Mouse (Mus musculus): ENCODE measurements at regions not wholly inside any gene's neighbourhood (a gene's known extent, or its start where the extent isn't known, plus 50 kb on each side); places are given as distances from the start of the nearest gene placed in this dataset.
A peak's percentile ranks its signal among the peaks of the same experiment; 100 is the strongest.

GRCm38 (mm10) chr4:12571881-12572280 is 400.1 kb upstream of the Fam92a start:
- DNase-seq (ENCODE audit: low read depth, low spot score) = peak; percentile 13

GRCm38 (mm10) chr4:12570689-12571088 is 398.9 kb upstream of the Fam92a start:
- Histone ChIP-seq H3K4me3 (ENCODE audit: insufficient read depth in 1 of 2, low read depth in 1 of 2, low read length in 2 of 2, poor library complexity in 1 of 2, severe bottlenecking in 1 of 2) (no peak overlapping the region), H3K4me1 (ENCODE audit: control insufficient read depth in 2 of 2, insufficient read depth in 2 of 2, low read length in 2 of 2, poor library complexity in 1 of 2) (no peaks in the 10 kb centered on the region), H3K9me3 (ENCODE audit: control insufficient read depth, insufficient read depth, low read depth, low read length) (no peaks in the 10 kb centered on the region), H3K27ac (ENCODE audit: insufficient read depth, low read depth, low read length, poor library complexity, severe bottlenecking) (no peak overlapping the region), H3K36me3 (ENCODE audit: control insufficient read depth, insufficient read depth, low read length, poor library complexity, severe bottlenecking) (no peaks in the 10 kb centered on the region), H3K9ac (ENCODE audit: insufficient read depth, low read depth, low read length, poor library complexity, severe bottlenecking) (no peak overlapping the region)
- TF ChIP-seq MAFK (IDR thresholded peaks at IDR 0.05; ENCODE audit: insufficient read depth, low read depth, low read length) = no peak
- no peak for TF ChIP-seq CHD2 (IDR thresholded peaks at IDR 0.05; ENCODE audit: low read depth, low read length)
- TF ChIP-seq ZNF384 (IDR thresholded peaks at IDR 0.05; ENCODE audit: low read depth, low read length) = no peak
- TF ChIP-seq HCFC1 (IDR thresholded peaks at IDR 0.05; ENCODE audit: borderline replicate concordance, insufficient read depth, low read length) = no peak
- TF ChIP-seq ZC3H11A (IDR thresholded peaks at IDR 0.05; ENCODE audit: borderline replicate concordance, low read depth, low read length) = no peak
- DNase-seq (ENCODE audit: low read depth, low spot score) = no peak
- in situ Hi-C loops (cut with MboI; ENCODE audit: low sequenced_read_pairs in 2 of 2, unreplicated experiment in 2 of 2) = no loop called here

More at GRCm38 (mm10) chr4:12571881-12572280, 400.1 kb upstream of the Fam92a start:
- no peak for TF ChIP-seq ZNF384 (IDR thresholded peaks at IDR 0.05; ENCODE audit: low read depth, low read length)
- Histone ChIP-seq H3K9ac (ENCODE audit: insufficient read depth, low read depth, low read length, poor library complexity, severe bottlenecking) (no peak overlapping the region), H3K27ac (ENCODE audit: insufficient read depth, low read depth, low read length, poor library complexity, severe bottlenecking) (no peak overlapping the region), H3K4me3 (ENCODE audit: insufficient read depth in 1 of 2, low read depth in 1 of 2, low read length in 2 of 2, poor library complexity in 1 of 2, severe bottlenecking in 1 of 2) (no peak overlapping the region), H3K4me1 (ENCODE audit: control insufficient read depth in 2 of 2, insufficient read depth in 2 of 2, low read length in 2 of 2, poor library complexity in 1 of 2) (no peaks in the 10 kb centered on the region), H3K9me3 (ENCODE audit: control insufficient read depth, insufficient read depth, low read depth, low read length) (no peaks in the 10 kb centered on the region), H3K36me3 (ENCODE audit: control insufficient read depth, insufficient read depth, low read length, poor library complexity, severe bottlenecking) (no peaks in the 10 kb centered on the region)
- in situ Hi-C loops (cut with MboI; ENCODE audit: low sequenced_read_pairs in 2 of 2, unreplicated experiment in 2 of 2) = no loop called here

- no peaks in the 10 kb centered on the region for H3K9me3 ChIP-seq (ENCODE audit: control insufficient read depth, insufficient read depth, low read depth, low read length)
- no peaks in the 10 kb centered on the region for H3K4me1 ChIP-seq (ENCODE audit: control insufficient read depth in 2 of 2, insufficient read depth in 2 of 2, low read length in 2 of 2, poor library complexity in 1 of 2)
- in situ Hi-C loops (cut with MboI; ENCODE audit: low sequenced_read_pairs in 2 of 2, unreplicated experiment in 2 of 2) = no loop called here
- no peak for TF ChIP-seq ZC3H11A (IDR thresholded peaks at IDR 0.05; ENCODE audit: borderline replicate concordance, low read depth, low read length)
- TF ChIP-seq HCFC1 (IDR thresholded peaks at IDR 0.05; ENCODE audit: borderline replicate concordance, insufficient read depth, low read length) = no peak
- TF ChIP-seq MAFK (IDR thresholded peaks at IDR 0.05; ENCODE audit: insufficient read depth, low read depth, low read length) = no peak
- TF ChIP-seq CHD2 (IDR thresholded peaks at IDR 0.05; ENCODE audit: low read depth, low read length) = no peak
- TF ChIP-seq ZNF384 (IDR thresholded peaks at IDR 0.05; ENCODE audit: low read depth, low read length) = no peak
- no peak overlapping the region for H3K27ac ChIP-seq (ENCODE audit: insufficient read depth, low read depth, low read length, poor library complexity, severe bottlenecking)
- H3K4me3 ChIP-seq (ENCODE audit: insufficient read depth in 1 of 2, low read depth in 1 of 2, low read length in 2 of 2, poor library complexity in 1 of 2, severe bottlenecking in 1 of 2) = no peak overlapping the region
- no peak for DNase-seq (ENCODE audit: low read depth, low spot score)
- no peak overlapping the region for H3K9ac ChIP-seq (ENCODE audit: insufficient read depth, low read depth, low read length, poor library complexity, severe bottlenecking)
- H3K36me3 ChIP-seq (ENCODE audit: control insufficient read depth, insufficient read depth, low read length, poor library complexity, severe bottlenecking) = no peaks in the 10 kb centered on the region
Measured at GRCm38 (mm10) chr4:12567643-12568042, 395.8 kb upstream of the Fam92a start.

- H3K9me3 ChIP-seq (ENCODE audit: control insufficient read depth, insufficient read depth, low read depth, low read length) = no peaks in the 10 kb centered on the region
- DNase-seq (ENCODE audit: low read depth, low spot score) = no peak
- in situ Hi-C loops (cut with MboI; ENCODE audit: low sequenced_read_pairs in 2 of 2, unreplicated experiment in 2 of 2) = no loop called here
- no peak overlapping the region for H3K27ac ChIP-seq (ENCODE audit: insufficient read depth, low read depth, low read length, poor library complexity, severe bottlenecking)
- no peak overlapping the region for H3K4me3 ChIP-seq (ENCODE audit: insufficient read depth in 1 of 2, low read depth in 1 of 2, low read length in 2 of 2, poor library complexity in 1 of 2, severe bottlenecking in 1 of 2)
- no peak overlapping the region for H3K9ac ChIP-seq (ENCODE audit: insufficient read depth, low read depth, low read length, poor library complexity, severe bottlenecking)
- no peaks in the 10 kb centered on the region for H3K4me1 ChIP-seq (ENCODE audit: control insufficient read depth in 2 of 2, insufficient read depth in 2 of 2, low read length in 2 of 2, poor library complexity in 1 of 2)
- TF ChIP-seq MAFK (IDR thresholded peaks at IDR 0.05; ENCODE audit: insufficient read depth, low read depth, low read length) = no peak
- H3K36me3 ChIP-seq (ENCODE audit: control insufficient read depth, insufficient read depth, low read length, poor library complexity, severe bottlenecking) = no peaks in the 10 kb centered on the region
Measured at GRCm38 (mm10) chr4:12563016-12563415, 391.2 kb upstream of the Fam92a start.

- no peak overlapping the region for H3K27ac ChIP-seq (ENCODE audit: insufficient read depth, low read depth, low read length, poor library complexity, severe bottlenecking)
Measured at GRCm38 (mm10) chr4:12560546-12560945, 388.7 kb upstream of the Fam92a start.

More at GRCm38 (mm10) chr4:12560546-12560945, 388.7 kb upstream of the Fam92a start:
- H3K36me3 ChIP-seq (ENCODE audit: control insufficient read depth, insufficient read depth, low read length, poor library complexity, severe bottlenecking) = no peaks in the 10 kb centered on the region
- H3K4me1 ChIP-seq (ENCODE audit: control insufficient read depth in 2 of 2, insufficient read depth in 2 of 2, low read length in 2 of 2, poor library complexity in 1 of 2) = no peaks in the 10 kb centered on the region
- in situ Hi-C loops (cut with MboI; ENCODE audit: low sequenced_read_pairs in 2 of 2, unreplicated experiment in 2 of 2) = no loop called here
- DNase-seq (ENCODE audit: low read depth, low spot score) = no peak
- TF ChIP-seq ZC3H11A (IDR thresholded peaks at IDR 0.05; ENCODE audit: borderline replicate concordance, low read depth, low read length) = no peak
- no peak for TF ChIP-seq MAFK (IDR thresholded peaks at IDR 0.05; ENCODE audit: insufficient read depth, low read depth, low read length)
- TF ChIP-seq ZNF384 (IDR thresholded peaks at IDR 0.05; ENCODE audit: low read depth, low read length) = no peak
- TF ChIP-seq HCFC1 (IDR thresholded peaks at IDR 0.05; ENCODE audit: borderline replicate concordance, insufficient read depth, low read length) = no peak
- TF ChIP-seq CHD2 (IDR thresholded peaks at IDR 0.05; ENCODE audit: low read depth, low read length) = no peak
- H3K4me3 ChIP-seq (ENCODE audit: insufficient read depth in 1 of 2, low read depth in 1 of 2, low read length in 2 of 2, poor library complexity in 1 of 2, severe bottlenecking in 1 of 2) = no peak overlapping the region
- H3K9ac ChIP-seq (ENCODE audit: insufficient read depth, low read depth, low read length, poor library complexity, severe bottlenecking) = no peak overlapping the region
- no peaks in the 10 kb centered on the region for H3K9me3 ChIP-seq (ENCODE audit: control insufficient read depth, insufficient read depth, low read depth, low read length)

All from ES-E14 (cell line).